Mouse (Mus musculus): Measurements from ENCODE around the gene Cks1brt. TPM values are rescaled to one million over a fixed set of nuclear protein-coding genes. Genes with fewer than 3 reads are reported as not detected.

Cks1brt gene
- total RNA-seq, 2 experiments from 2014 or later = not detected

DNA sequence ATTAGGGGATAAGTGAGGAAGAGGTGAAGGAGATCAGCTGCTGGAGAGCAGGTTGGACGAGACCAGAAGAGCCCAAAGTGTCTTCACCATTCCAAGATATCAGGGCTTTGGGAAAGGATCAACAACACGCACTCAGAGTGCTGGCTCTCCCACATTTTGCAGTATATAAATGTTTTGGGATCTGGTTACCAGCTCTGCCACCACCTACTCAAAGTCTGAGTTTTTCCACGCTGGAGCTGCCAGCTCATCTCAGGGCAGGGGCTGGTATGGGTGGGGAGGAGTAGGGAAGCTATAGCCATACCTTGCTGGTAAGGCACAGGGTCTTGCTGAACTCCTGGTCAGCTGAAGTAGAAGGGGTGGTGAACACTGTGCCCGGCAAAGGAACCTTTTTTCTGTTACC is 68.5 kb downstream of the Cks1brt start:
- Histone ChIP-seq H3K27ac (no peak overlapping the region), H3K4me3 (no peak overlapping the region)
- DNase-seq (ENCODE audit: low spot score in 2 of 2) = no peak
- TF ChIP-seq CTCF (conservative IDR thresholded peaks at IDR 0.05) = no peak

DNA sequence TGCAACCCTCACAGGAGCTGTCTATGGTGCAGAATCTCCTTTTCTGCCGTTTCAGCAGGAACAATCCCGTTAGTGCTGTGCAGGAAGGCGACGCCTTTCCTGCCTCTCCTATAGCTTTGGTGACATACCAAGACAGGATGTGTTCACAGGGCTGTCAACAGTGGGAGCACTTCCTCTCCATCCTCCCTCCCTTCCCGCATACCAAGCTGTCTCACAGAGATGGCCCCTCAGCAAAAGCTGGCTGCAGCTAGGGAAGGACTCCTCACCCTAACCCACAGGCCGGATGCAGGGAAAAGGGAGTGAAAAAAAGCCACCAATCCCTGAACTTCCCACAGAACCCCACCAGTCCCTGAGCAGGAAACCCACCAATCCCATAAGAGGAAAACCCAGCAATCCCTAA is 69.3 kb downstream of the Cks1brt start:
- no peak overlapping the region for H3K27ac ChIP-seq
- DNase-seq (ENCODE audit: low spot score in 2 of 2) = no peak
- no peak overlapping the region for H3K4me3 ChIP-seq
- no peak for TF ChIP-seq CTCF (conservative IDR thresholded peaks at IDR 0.05)

Small RNA genes lying within 50 kb of the gene (microRNA-seq; reads per million reads assigned to microRNA genes)
- gene Gm23388 = 0.18 to 0.32 reads per million in 2 experiments

Other genes with a start within 250 kb of the Cks1brt start
- gene Klf1, start 250.0 kb upstream of the Cks1brt start, total RNA-seq (2021) = not detected
- 1 to 10 TPM; 3.9 to 5.7 TPM for gene Dnase2a, start 243.4 kb upstream of the Cks1brt start, total RNA-seq (2021)
- 10 to 100 TPM; 78.9 to 85.5 TPM for gene Mast1, start 214.6 kb upstream of the Cks1brt start, total RNA-seq (2021)
- 1 to 10 TPM; 1.1 TPM for gene Rtbdn, start 204.9 kb upstream of the Cks1brt start, total RNA-seq (2021)
- gene Gm49661, start 182.5 kb upstream of the Cks1brt start, total RNA-seq (2021) = not detected
- 100 to 1,000 TPM; 323 to 345 TPM for gene Prdx2, start 182.3 kb upstream of the Cks1brt start, total RNA-seq (2021)
- gene Rnaseh2a, start 182.2 kb upstream of the Cks1brt start, total RNA-seq (2021) = 10 to 100 TPM; 43.0 to 46.9 TPM
- 10 to 100 TPM; 57.7 to 63.0 TPM for gene Junb, start 173.2 kb upstream of the Cks1brt start, total RNA-seq (2021)
- gene Hook2, start 161.3 kb upstream of the Cks1brt start, total RNA-seq (2021) = 1 to 10 TPM; 9.2 to 10.0 TPM
- gene Best2, start 137.4 kb upstream of the Cks1brt start, total RNA-seq (2021) = not detected
- 100 to 1,000 TPM; 119 to 122 TPM for gene Asna1, start 126.6 kb upstream of the Cks1brt start, total RNA-seq (2021)
- gene Trir, start 125.1 kb upstream of the Cks1brt start, total RNA-seq (2021) = 100 to 1,000 TPM; 125 to 136 TPM
- 100 to 1,000 TPM; 170 to 175 TPM for gene Tnpo2, start 115.0 kb upstream of the Cks1brt start, total RNA-seq (2021)
- 10 to 100 TPM; 22.6 to 23.5 TPM for gene Fbxw9, start 91.9 kb upstream of the Cks1brt start, total RNA-seq (2021)
- not detected for gene Gm5741, start 83.9 kb upstream of the Cks1brt start, total RNA-seq (2021)
- 10 to 100 TPM; 63.4 to 70.6 TPM for gene Dhps, start 80.2 kb upstream of the Cks1brt start, total RNA-seq (2021)
- 10 to 100 TPM; 60.8 to 66.3 TPM for gene Wdr83os, start 71.2 kb upstream of the Cks1brt start, total RNA-seq (2021)
- 10 to 100 TPM; 26.7 to 29.0 TPM for gene Wdr83, start 70.6 kb upstream of the Cks1brt start, total RNA-seq (2021)
- gene Man2b1, start 68.7 kb upstream of the Cks1brt start, total RNA-seq (2021) = 10 to 100 TPM; 32.9 to 37.5 TPM
- 1 to 10 TPM; 7.8 to 8.6 TPM for gene Zfp791, start 28.8 kb upstream of the Cks1brt start, total RNA-seq (2021)
- not detected for gene Olfr371, start 74.1 kb downstream of the Cks1brt start, total RNA-seq (2021)
- gene Orc6, start 147.7 kb downstream of the Cks1brt start, total RNA-seq (2021) = 10 to 100 TPM; 30.4 to 30.6 TPM
- 100 to 1,000 TPM; 127 TPM for gene Vps35, start 147.9 kb downstream of the Cks1brt start, total RNA-seq (2021)
- gene Mylk3, start 234.4 kb downstream of the Cks1brt start, total RNA-seq (2021) = 1 to 10 TPM; 4.1 to 4.9 TPM